Mouse (Mus musculus) embryonic facial prominence, embryonic 11.5 days (tissue): ENCODE data around the gene Lypd6b. TPM values are rescaled to one million over a fixed set of nuclear protein-coding genes. Genes with fewer than 3 reads are reported as not detected.

Experiments
- ATAC-seq: fragments of 200-750 bp; cut with Nextera tagmentation; replicated peaks from 2 replicates; pipeline ENCODE4 v1.8.0; 2017; ENCODE audit warnings: low read depth; ENCODE audit not compliant: insufficient number of reproducible peaks, low FRiP score, low TSS enrichment
- DNase-seq: peaks from one replicate; pipeline ENCODE4 v3.0.0-alpha.2; 2015; ENCODE audit warnings: low spot score
- H3K27ac ChIP-seq: fragments of 300-500 bp; sonication (generic); replicated peaks from 2 replicates; pipeline ENCODE4 v1.5.1; 2014; ENCODE audit warnings: mild to moderate bottlenecking, low read depth, low read length, control low read depth
- H3K27me3 ChIP-seq: fragments of 300-500 bp; sonication (generic); 2 replicates; pipeline ENCODE4 v1.6.1; 2014; ENCODE audit warnings: mild to moderate bottlenecking, low read length, moderate library complexity, mixed read lengths; ENCODE audit not compliant: control insufficient read depth, insufficient read depth
- H3K36me3 ChIP-seq: fragments of 300-500 bp; sonication (generic); replicated peaks from 2 replicates; pipeline ENCODE4 v1.6.1; 2014; ENCODE audit warnings: low read depth, mild to moderate bottlenecking, low read length, moderate library complexity, mixed read lengths; ENCODE audit not compliant: control insufficient read depth, insufficient read depth
- H3K4me1 ChIP-seq: fragments of 300-500 bp; sonication (generic); 2 replicates; pipeline ENCODE4 v1.6.1; 2014; ENCODE audit warnings: low read length, mixed read lengths; ENCODE audit not compliant: control insufficient read depth, insufficient read depth
- H3K4me2 ChIP-seq: fragments of 300-500 bp; sonication (generic); 2 replicates; pipeline ENCODE4 v1.6.1; 2014; ENCODE audit warnings: low read depth, mild to moderate bottlenecking, control low read depth, low read length, moderate library complexity
- H3K4me3 ChIP-seq: fragments of 300-500 bp; sonication (generic); 2 replicates; pipeline ENCODE4 v1.5.1; 2014; ENCODE audit warnings: low read depth, low read length, control low read depth
- H3K9ac ChIP-seq: fragments of 300-500 bp; sonication (generic); replicated peaks from 2 replicates; pipeline ENCODE4 v1.6.1; 2014; ENCODE audit warnings: mild to moderate bottlenecking, control low read depth, low read length
- H3K9me3 ChIP-seq: fragments of 300-500 bp; sonication (generic); replicated peaks from 2 replicates; pipeline ENCODE4 v1.6.1; 2016; ENCODE audit warnings: mild to moderate bottlenecking, low read length, inconsistent platforms, mixed read lengths; ENCODE audit not compliant: control insufficient read depth
- WGBS: fragments of 180-500 bp; shearing (Covaris S2); extraction: QIAGEN DNeasy Blood & Tissue Kit; methylation state at CpG from one replicate; pipeline ENCODE4 v1.1.7; 2014; 5-methylcytosine and 5-hydroxymethylcytosine counted together
- polyA plus RNA-seq: library from polyadenylated mRNA; unstranded; fragments of >200 nt; fragmentation: Nextera tagmentation; extraction: Ambion mirVana; gene quantifications from 2 replicates; pipeline ENCODE4 v1.2.1, GENCODE M21; 2014

Lypd6b gene
- polyA plus RNA-seq, 1 experiment from 2014 or later, result 4.2 TPM

DNA sequence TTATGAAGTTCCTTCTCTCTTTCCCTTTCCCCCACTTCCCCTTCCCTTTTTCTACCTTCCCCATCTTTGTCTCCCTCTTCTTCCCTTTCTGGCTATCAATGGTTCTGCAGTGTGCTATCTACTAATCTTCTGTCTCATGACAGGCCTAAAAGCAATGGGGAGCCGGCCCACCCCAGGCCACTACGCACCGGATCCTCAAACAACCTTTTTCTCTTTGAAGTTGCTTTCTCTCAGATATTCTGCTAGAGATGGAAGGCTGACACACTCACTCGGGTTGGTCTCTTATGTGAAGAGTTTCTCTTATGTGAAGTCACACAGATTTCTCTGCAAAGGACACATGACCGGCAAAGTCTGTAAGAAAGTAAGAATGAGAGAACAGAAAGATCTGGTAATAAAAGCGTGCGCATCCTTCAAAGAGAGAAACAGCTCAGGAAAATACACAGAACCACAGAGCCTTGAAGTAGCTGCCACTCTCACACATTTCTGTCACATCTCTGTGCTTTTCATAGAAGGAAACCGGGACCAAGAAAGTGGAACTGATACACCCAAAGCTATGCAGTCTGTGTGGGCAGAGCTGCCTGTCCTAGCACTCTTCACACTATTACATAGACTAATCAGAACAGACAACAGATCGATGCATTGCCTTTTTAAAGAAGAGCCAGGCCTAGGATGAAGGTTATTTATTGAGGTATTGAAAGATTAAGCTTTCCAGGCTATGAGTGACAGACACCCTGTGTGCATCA, 80.8 kb downstream of the Lypd6b start:
- H3K9me3 ChIP-seq, result no peaks in the 10 kb centered on the region
- no peak for DNase-seq
- no peak overlapping the region for H3K4me3 ChIP-seq
- WGBS, result 88% methylated on average over 9 of the region's 9 CpGs
- no peaks in the 10 kb centered on the region for H3K4me1 ChIP-seq
- no peaks in the 10 kb centered on the region for H3K36me3 ChIP-seq
- no peak overlapping the region for H3K9ac ChIP-seq
- no peak overlapping the region for H3K4me2 ChIP-seq
- no peaks in the 10 kb centered on the region for H3K27me3 ChIP-seq
- no peak for ATAC-seq
- H3K27ac ChIP-seq, result no peak overlapping the region

- Histone ChIP-seq H3K9me3 (no peaks in the 10 kb centered on the region), H3K4me3 (no peak overlapping the region), H3K27ac (no peak overlapping the region), H3K4me2 (no peak overlapping the region), H3K27me3 (no peaks in the 10 kb centered on the region), H3K9ac (no peak overlapping the region), H3K4me1 (no peaks in the 10 kb centered on the region), H3K36me3 (no peaks in the 10 kb centered on the region)
- ATAC-seq (no peak), DNase-seq (no peak)
- 86% methylated on average over 7 of the region's 7 CpGs for WGBS
These were observed 81.6 kb downstream of the Lypd6b start for GRCm38 (mm10) chr2:49869044-49869443.

- no peaks in the 10 kb centered on the region for H3K9me3 ChIP-seq
- DNase-seq, result no peak
- no peak overlapping the region for H3K9ac ChIP-seq
- H3K27ac ChIP-seq, result no peak overlapping the region
- no peaks in the 10 kb centered on the region for H3K4me1 ChIP-seq
- H3K4me2 ChIP-seq, result no peak overlapping the region
- no peaks in the 10 kb centered on the region for H3K36me3 ChIP-seq
- no peak overlapping the region for H3K4me3 ChIP-seq
- ATAC-seq, result no peak
- no peaks in the 10 kb centered on the region for H3K27me3 ChIP-seq
- 88% methylated on average over 10 of the region's 10 CpGs for WGBS
These were observed 82.5 kb downstream of the Lypd6b start for GRCm38 (mm10) chr2:49869782-49870514.

GRCm38 (mm10) chr2:49871012-49871411, 83.5 kb downstream of the Lypd6b start:
- no peak for ATAC-seq
- no peaks in the 10 kb centered on the region for H3K4me1 ChIP-seq
- 77% methylated on average over 1 of the region's 1 CpGs for WGBS

DNA sequence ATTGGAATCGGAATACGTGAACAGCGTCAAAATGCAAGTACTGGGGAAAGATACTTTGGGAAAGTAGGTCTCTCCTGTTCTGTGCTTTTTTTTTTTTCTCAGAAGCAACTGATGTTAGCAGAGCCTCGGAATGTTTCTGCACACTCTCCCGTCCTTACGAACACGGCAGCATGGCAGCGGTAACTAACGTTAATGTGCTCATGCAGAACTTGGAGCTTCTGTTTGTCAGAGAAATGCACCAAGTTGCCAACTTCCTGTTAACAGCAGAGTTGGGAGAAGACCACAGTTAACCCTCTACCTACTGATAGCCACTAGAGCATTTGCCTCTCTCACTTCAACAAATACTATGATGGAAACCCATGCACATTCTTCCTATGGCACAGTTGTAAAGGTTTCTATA, 93.0 kb downstream of the Lypd6b start:
- H3K4me1 ChIP-seq, result no peaks in the 10 kb centered on the region
- H3K27me3 ChIP-seq, result no peaks in the 10 kb centered on the region
- H3K36me3 ChIP-seq, result no peaks in the 10 kb centered on the region
- ATAC-seq, result no peak
- no peak overlapping the region for H3K4me2 ChIP-seq
- WGBS, result 81% methylated on average over 9 of the region's 9 CpGs
- no peak for DNase-seq
- no peak overlapping the region for H3K27ac ChIP-seq
- H3K9ac ChIP-seq, result no peak overlapping the region
- H3K4me3 ChIP-seq, result no peak overlapping the region
- H3K9me3 ChIP-seq, result no peaks in the 10 kb centered on the region

More at GRCm38 (mm10) chr2:49871012-49871411, 83.5 kb downstream of the Lypd6b start:
- Histone ChIP-seq H3K36me3 (no peaks in the 10 kb centered on the region), H3K27ac (no peak overlapping the region), H3K27me3 (no peaks in the 10 kb centered on the region), H3K4me3 (no peak overlapping the region), H3K9ac (no peak overlapping the region), H3K4me2 (no peak overlapping the region), H3K9me3 (no peaks in the 10 kb centered on the region)
- DNase-seq, result no peak

GRCm38 (mm10) chr2:49881002-49881401, 93.5 kb downstream of the Lypd6b start:
- ATAC-seq (no peak), DNase-seq (no peak)
- Histone ChIP-seq H3K4me2 (no peak overlapping the region), H3K4me1 (no peaks in the 10 kb centered on the region), H3K9me3 (no peaks in the 10 kb centered on the region), H3K27me3 (no peaks in the 10 kb centered on the region), H3K4me3 (no peak overlapping the region), H3K36me3 (no peaks in the 10 kb centered on the region), H3K27ac (no peak overlapping the region), H3K9ac (no peak overlapping the region)
- WGBS, result 84% methylated on average over 1 of the region's 1 CpGs

DNA sequence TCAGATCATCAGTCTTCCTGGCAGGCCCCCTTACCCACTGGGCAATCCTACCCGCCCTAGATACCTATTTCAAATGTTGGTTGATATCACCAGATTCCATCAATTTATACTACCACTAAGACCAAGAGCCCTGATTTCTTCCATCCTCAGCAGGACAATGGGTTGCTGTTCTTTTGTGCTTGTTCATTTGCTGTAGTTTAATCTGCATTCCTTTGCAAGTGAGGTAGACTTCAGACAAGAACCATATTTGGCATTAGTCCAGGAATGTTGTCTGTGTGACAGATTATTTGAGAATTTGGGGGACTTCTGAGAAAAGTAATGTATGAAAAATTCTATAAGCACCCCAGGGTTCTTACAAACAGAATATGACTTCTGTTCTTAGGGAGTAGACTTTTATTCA, 95.0 kb downstream of the Lypd6b start:
- H3K9ac ChIP-seq, result no peak overlapping the region
- ATAC-seq (no peak), DNase-seq (no peak)
- H3K36me3 ChIP-seq, result no peaks in the 10 kb centered on the region
- no peaks in the 10 kb centered on the region for H3K4me1 ChIP-seq
- no peak overlapping the region for H3K4me3 ChIP-seq
- H3K27me3 ChIP-seq, result no peaks in the 10 kb centered on the region
- no peaks in the 10 kb centered on the region for H3K9me3 ChIP-seq
- H3K4me2 ChIP-seq, result no peak overlapping the region
- WGBS, result 83% methylated on average over 1 of the region's 1 CpGs
- no peak overlapping the region for H3K27ac ChIP-seq

GRCm38 (mm10) chr2:49883990-49884389, 96.5 kb downstream of the Lypd6b start:
- no peak overlapping the region for H3K4me2 ChIP-seq
- DNase-seq (no peak), ATAC-seq (no peak)
- 44% methylated on average over 3 of the region's 3 CpGs for WGBS
- H3K9ac ChIP-seq, result no peak overlapping the region
- no peaks in the 10 kb centered on the region for H3K9me3 ChIP-seq
- H3K27me3 ChIP-seq, result no peaks in the 10 kb centered on the region
- H3K4me1 ChIP-seq, result no peaks in the 10 kb centered on the region
- H3K27ac ChIP-seq, result no peak overlapping the region
- no peaks in the 10 kb centered on the region for H3K36me3 ChIP-seq
- no peak overlapping the region for H3K4me3 ChIP-seq
